Mouse (Mus musculus) forebrain, postnatal 0 days (tissue): ENCODE measurements around the gene Rilp. TPM values are rescaled to one million over a fixed set of nuclear protein-coding genes. Genes with fewer than 3 reads are reported as not detected.
"Not testable (repeated sequence)": the region's sequence is repeated elsewhere in the genome, so short reads cannot be mapped to it uniquely, and the experiment has no call there.

Experiments
- ATAC-seq: fragments of 200-750 bp; cut with Nextera tagmentation; 2 replicates; pipeline ENCODE4 v1.8.0; 2017; ENCODE audit warnings: mild to moderate bottlenecking, moderate library complexity
- DNase-seq: peaks from one replicate; pipeline ENCODE4 v3.0.0-alpha.2; 2015
- H3K27ac ChIP-seq: fragments of 300-500 bp; sonication (generic); 2 replicates; pipeline ENCODE4 v1.5.1; 2014; ENCODE audit warnings: low read depth, mild to moderate bottlenecking, antibody characterized with exemption, low read length, moderate library complexity, mixed read lengths
- H3K27me3 ChIP-seq: fragments of 300-500 bp; sonication (generic); 2 replicates; pipeline ENCODE4 v1.6.1; 2014; ENCODE audit warnings: mild to moderate bottlenecking, low read length, mixed read lengths; ENCODE audit not compliant: insufficient read depth
- H3K36me3 ChIP-seq: fragments of 300-500 bp; sonication (generic); 2 replicates; pipeline ENCODE4 v1.6.1; 2014; ENCODE audit warnings: mild to moderate bottlenecking, moderate library complexity; ENCODE audit not compliant: insufficient read depth
- H3K4me1 ChIP-seq: fragments of 300-500 bp; sonication (generic); 2 replicates; pipeline ENCODE4 v1.6.1; 2014; ENCODE audit warnings: antibody characterized with exemption; ENCODE audit not compliant: insufficient read depth
- H3K4me2 ChIP-seq: fragments of 300-500 bp; sonication (generic); 2 replicates; pipeline ENCODE4 v1.6.1; 2014; ENCODE audit warnings: low read depth, mild to moderate bottlenecking, moderate library complexity
- H3K4me3 ChIP-seq: fragments of 300-500 bp; sonication (generic); 2 replicates; pipeline ENCODE4 v1.5.1; 2014; ENCODE audit warnings: low read depth, low read length, mixed read lengths
- H3K9ac ChIP-seq: fragments of 300-500 bp; sonication (generic); 2 replicates; pipeline ENCODE4 v1.6.1; 2014; ENCODE audit warnings: mild to moderate bottlenecking
- H3K9me3 ChIP-seq: fragments of 300-500 bp; sonication (generic); 2 replicates; pipeline ENCODE4 v1.6.1; 2016; ENCODE audit warnings: low read length
- CTCF ChIP-seq: sonication (generic); IDR thresholded peaks from 2 replicates; pipeline ENCODE4 v1.5.1; 2016; ENCODE audit warnings: antibody characterized with exemption, control low read depth, low read depth
- WGBS: fragments of 180-500 bp; shearing (Covaris S2); extraction: QIAGEN DNeasy Blood & Tissue Kit; methylation state at CpG from one replicate; pipeline ENCODE4 v1.1.7; 2014; 5-methylcytosine and 5-hydroxymethylcytosine counted together
- polyA plus RNA-seq: library from polyadenylated mRNA; unstranded; fragments of >200 nt; fragmentation: Nextera tagmentation; extraction: Ambion mirVana; gene quantifications from 2 replicates; pipeline ENCODE4 v1.2.1, GENCODE M21; 2015
- total RNA-seq: library from RNA; depleted of rRNA; stranded (reverse); fragments of >200 nt; gene quantifications from 2 replicates; pipeline ENCODE4 v1.2.3, GENCODE M21; 2014

Rilp gene
- total and polyA plus RNA-seq, 2 experiments from 2014 or later: 0.67 to 4.9 TPM

GRCm38 (mm10) chr11:75551321-75551720, 41.4 kb downstream of the Rilp start:
- Histone ChIP-seq H3K27me3 (no peaks in the 10 kb centered on the region), H3K4me1 (no peaks in the 10 kb centered on the region), H3K36me3 (peaks cover 29% of the 10 kb centered on the region), H3K9me3 (no peaks in the 10 kb centered on the region), H3K4me3 (no peak overlapping the region), H3K27ac (no peak overlapping the region), H3K9ac (no peak overlapping the region), H3K4me2 (no peak overlapping the region)
- TF ChIP-seq CTCF: no peak
- DNase-seq (no peak), ATAC-seq (no peak)
- WGBS: 84% methylated on average over 5 of the region's 5 CpGs

DNA sequence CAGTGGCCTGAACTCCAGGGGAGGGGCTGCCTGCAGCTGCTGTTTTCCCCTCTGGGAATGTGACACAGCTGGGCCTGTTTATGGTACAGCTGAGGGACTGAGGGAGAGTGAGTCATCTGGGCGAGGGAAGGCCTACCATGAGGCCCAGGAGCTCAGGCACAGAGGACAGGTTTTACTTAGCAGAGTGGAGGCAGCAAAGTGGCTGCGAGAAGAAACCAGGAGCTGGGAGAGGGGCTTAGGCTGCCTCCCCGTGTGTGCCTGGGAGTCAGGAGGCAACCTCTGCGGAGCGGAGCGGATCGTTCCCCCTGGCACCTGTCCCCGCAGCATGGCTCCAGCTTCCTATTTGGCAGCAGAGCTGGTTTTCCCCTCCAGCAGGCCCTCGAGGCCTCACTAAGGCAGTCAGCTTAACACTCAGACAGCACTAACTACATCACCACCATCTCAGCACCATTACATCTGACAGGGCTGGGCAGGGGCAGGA, 42.1 kb downstream of the Rilp start:
- no peaks in the 10 kb centered on the region for H3K4me1 ChIP-seq
- H3K27ac ChIP-seq: no peak overlapping the region
- no peaks in the 10 kb centered on the region for H3K27me3 ChIP-seq
- 45% methylated on average over 9 of the region's 9 CpGs for WGBS
- H3K36me3 ChIP-seq: peaks cover 28% of the 10 kb centered on the region
- no peak for TF ChIP-seq CTCF
- H3K4me2 ChIP-seq: no peak overlapping the region
- H3K4me3 ChIP-seq: no peak overlapping the region
- DNase-seq: no peak
- ATAC-seq: peak; percentile 16; the same call in 1 of the 2 replicates
- H3K9ac ChIP-seq: no peak overlapping the region
- H3K9me3 ChIP-seq: no peaks in the 10 kb centered on the region

DNA sequence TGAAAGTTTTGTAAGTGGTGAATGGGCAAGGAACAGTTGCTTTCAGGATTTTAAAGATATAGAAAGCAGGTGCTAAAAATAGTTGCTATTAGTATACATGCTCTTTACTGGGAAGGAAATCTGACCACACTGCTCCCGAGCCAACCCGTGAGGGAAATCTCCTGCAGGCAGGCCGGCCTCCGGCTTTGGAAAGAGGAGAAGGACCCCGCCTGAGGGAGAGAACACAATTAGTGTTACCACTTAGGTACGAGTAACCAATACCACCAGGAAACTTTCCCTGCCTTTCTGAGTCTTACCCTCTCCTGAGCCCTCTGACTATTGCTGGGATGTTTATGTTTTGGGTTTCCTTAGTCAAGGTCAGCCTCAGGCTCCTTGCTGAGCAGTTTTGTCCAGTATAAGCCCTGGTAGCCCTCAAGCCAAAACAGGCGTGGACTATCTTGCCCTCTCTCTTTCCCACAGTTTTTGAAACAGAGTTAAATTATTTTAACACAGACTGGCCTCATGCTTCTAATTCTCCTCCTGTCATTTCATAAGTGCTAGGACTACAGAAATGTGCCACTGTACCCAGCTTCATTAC, 43.1 kb downstream of the Rilp start:
- H3K4me3 ChIP-seq: no peak overlapping the region
- H3K4me1 ChIP-seq: no peaks in the 10 kb centered on the region
- DNase-seq (no peak), ATAC-seq (no peak)
- H3K4me2 ChIP-seq: no peak overlapping the region
- H3K27me3 ChIP-seq: no peaks in the 10 kb centered on the region
- 58% methylated on average over 7 of the region's 7 CpGs for WGBS
- H3K27ac ChIP-seq: no peak overlapping the region
- no peak for TF ChIP-seq CTCF
- H3K9me3 ChIP-seq: no peaks in the 10 kb centered on the region
- peaks cover 27% of the 10 kb centered on the region for H3K36me3 ChIP-seq
- H3K9ac ChIP-seq: no peak overlapping the region

DNA sequence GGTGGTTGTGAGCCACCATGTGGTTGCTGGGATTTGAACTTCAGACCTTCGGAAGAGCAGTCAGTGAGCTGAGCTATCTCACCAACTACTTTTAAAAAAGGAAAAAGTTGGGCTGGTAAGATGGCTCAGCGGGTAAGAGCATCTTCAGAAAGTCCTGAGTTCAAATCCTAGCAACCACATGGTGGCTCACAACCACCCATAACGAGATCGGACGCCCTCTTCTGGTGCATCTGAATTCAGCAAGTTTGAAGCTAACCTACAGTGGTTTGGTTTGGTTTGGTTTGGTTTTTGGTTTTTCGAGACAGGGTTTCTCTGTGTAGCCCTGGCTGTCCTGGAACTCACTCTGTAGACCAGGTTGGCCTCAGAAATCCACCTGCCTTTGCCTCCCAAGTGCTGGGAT, 46.1 kb downstream of the Rilp start:
- ATAC-seq: not testable (repeated sequence)
- WGBS: 92% methylated on average over 6 of the region's 6 CpGs

GRCm38 (mm10) chr11:75557142-75557541, 47.2 kb downstream of the Rilp start:
- no peak overlapping the region for H3K27ac ChIP-seq
- H3K4me3 ChIP-seq: no peak overlapping the region
- WGBS: 88% methylated on average over 6 of the region's 6 CpGs
- H3K4me2 ChIP-seq: no peak overlapping the region
- no peak for TF ChIP-seq CTCF
- DNase-seq: no peak
- no peaks in the 10 kb centered on the region for H3K27me3 ChIP-seq
- peaks cover 15% of the 10 kb centered on the region; the same call in 1 of the 2 replicates for H3K36me3 ChIP-seq
- H3K4me1 ChIP-seq: no peaks in the 10 kb centered on the region
- H3K9ac ChIP-seq: no peak overlapping the region
- ATAC-seq: no peak
- H3K9me3 ChIP-seq: no peaks in the 10 kb centered on the region

More for the DNA sequence above, 46.1 kb downstream of the Rilp start:
- not testable (repeated sequence) for H3K4me3 ChIP-seq, H3K4me1 ChIP-seq, DNase-seq, H3K27ac ChIP-seq, H3K9me3 ChIP-seq, H3K9ac ChIP-seq, H3K4me2 ChIP-seq, H3K27me3 ChIP-seq
- H3K36me3 ChIP-seq: peaks cover 19% of the 10 kb centered on the region

DNA sequence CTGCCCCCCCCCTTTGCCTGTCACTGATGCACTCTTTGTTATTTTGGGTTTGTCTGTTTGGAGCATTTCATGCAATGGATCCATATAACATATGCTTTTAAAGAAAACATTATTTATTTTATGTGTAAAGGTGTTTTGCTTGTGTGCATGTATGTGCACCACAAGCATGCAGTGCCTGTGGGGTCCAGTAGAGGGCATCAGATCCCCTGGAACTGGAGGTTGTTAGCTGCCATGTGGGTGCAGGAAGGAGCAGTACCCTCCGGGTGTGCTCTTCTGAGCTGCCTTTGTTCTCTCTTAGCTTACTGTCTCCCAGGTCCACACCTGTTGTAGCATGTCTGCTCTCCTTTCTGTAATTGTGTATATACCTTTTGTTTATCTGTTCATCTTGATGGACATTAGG, 48.2 kb downstream of the Rilp start:
- no peak overlapping the region for H3K27ac ChIP-seq
- peaks cover 22% of the 10 kb centered on the region for H3K36me3 ChIP-seq
- DNase-seq: no peak
- peak; percentile 54 for TF ChIP-seq CTCF
- no peak overlapping the region for H3K4me2 ChIP-seq
- no peaks in the 10 kb centered on the region for H3K27me3 ChIP-seq
- WGBS: 84% methylated on average over 1 of the region's 1 CpGs
- H3K4me1 ChIP-seq: no peaks in the 10 kb centered on the region
- H3K4me3 ChIP-seq: no peak overlapping the region
- no peak for ATAC-seq
- no peak overlapping the region for H3K9ac ChIP-seq
- H3K9me3 ChIP-seq: no peaks in the 10 kb centered on the region

DNA sequence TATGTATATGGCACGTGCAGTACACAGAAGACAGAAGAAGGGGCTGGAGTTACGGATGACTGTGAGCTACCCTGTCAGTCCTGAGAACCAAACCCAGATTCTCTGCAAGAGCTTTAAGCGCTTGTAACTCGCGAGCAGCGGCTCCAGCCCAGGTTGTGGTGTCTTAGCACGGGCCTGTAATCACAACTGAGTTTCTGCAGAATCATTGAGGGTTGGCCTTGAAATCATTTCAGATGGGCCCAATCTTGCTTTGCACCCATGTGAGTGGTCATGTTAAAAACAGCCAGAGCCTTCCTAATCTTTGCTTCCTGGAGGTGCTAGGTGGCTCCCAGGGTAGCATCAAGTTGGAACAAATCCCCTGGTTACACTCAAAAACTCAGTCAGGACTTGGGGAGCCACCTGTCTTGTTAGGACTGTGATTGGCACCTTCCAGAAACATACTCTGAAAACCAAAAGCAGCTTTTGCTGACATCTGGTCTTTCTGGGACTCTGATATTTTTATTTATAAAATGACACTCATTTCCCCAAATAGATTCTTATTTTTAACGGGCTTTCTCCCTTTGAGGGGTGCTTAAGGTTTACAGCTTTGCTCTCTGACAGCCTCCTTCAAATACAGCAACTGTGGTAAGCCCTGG, 50.1 kb downstream of the Rilp start:
- WGBS: 86% methylated on average over 8 of the region's 8 CpGs
- peak; percentile 6; the same call in 1 of the 2 replicates for ATAC-seq
- peak; percentile 16 for DNase-seq
- H3K4me3 ChIP-seq: no peak overlapping the region
- no peak for TF ChIP-seq CTCF
- H3K4me2 ChIP-seq: no peak overlapping the region
- no peak overlapping the region for H3K27ac ChIP-seq
- H3K9me3 ChIP-seq: no peaks in the 10 kb centered on the region
- H3K36me3 ChIP-seq: peaks cover 23% of the 10 kb centered on the region
- no peak overlapping the region for H3K9ac ChIP-seq
- no peaks in the 10 kb centered on the region for H3K4me1 ChIP-seq
- no peaks in the 10 kb centered on the region for H3K27me3 ChIP-seq
